ENCODE assay signal across 9 mouse cellular contexts in the genomic region with DNA sequence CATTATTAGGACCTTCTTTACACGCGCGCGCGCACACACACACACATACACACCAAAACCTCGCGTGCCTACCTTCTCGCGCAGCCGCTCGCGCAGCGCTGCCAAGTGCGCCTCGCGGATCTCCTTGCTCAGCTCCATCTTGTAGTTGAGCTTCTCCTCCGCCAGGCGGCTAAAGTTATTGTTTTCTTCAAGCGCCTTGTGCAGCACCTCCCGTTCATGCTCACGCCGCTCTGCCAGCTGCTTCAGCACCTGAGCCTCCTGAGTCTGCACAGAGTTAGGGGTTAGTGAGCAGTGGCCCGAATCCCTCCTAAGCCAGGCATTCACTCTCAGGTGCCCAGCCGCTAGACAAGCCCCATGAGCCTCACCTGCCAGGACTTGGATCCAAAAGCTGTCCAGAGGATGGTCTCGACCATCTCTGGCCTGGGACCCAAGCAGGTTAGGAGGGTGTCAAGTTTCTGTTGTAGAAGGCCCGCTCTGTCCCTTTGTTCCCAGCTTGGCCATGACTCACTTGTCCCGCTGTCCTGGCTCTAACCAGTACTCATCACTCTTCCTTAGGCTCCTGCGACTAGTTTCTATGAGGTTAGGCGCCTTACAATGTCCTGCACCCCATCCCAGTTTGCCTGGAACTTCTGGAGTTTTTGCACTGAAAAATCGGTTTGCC. TPM values are rescaled to one million over a fixed set of nuclear protein-coding genes. Genes with fewer than 3 reads are reported as not detected.
DNase-seq lines count a peak whose midpoint lies in the region; ATAC-seq and TF ChIP-seq lines count a peak whose summit lies in the region.
"Had no signal": no experiment of that assay in that cellular context is flagged by ENCODE, and none has a peak within 500 bp of the region (broad histone marks: within the 10 kb centered on the region; RNA-seq: fewer than 3 reads in every experiment).

No protein-coding gene starts in this region.

- no peak overlapping the region; the same call in 1 of the 2 replicates for H3K27ac ChIP-seq in layer of hippocampus, adult 2 months
- no peak overlapping the region for H3K27ac ChIP-seq in forebrain, embryonic 16.5 days (ENCODE audit: low read length)
- no peak overlapping the region for H3K27ac ChIP-seq in liver, embryonic 14.5 days
- H3K27ac ChIP-seq in neural tube, embryonic 13.5 days (replicated peaks) = no peak overlapping the region
- H3K27ac ChIP-seq: limb, embryonic 15.5 days had no signal

- TF ChIP-seq CTCF in layer of hippocampus, adult 2 months (conservative IDR thresholded peaks at IDR 0.05) = peak; percentile 76
- peak; percentile 62 for TF ChIP-seq CTCF in liver, embryonic 14.5 days (IDR thresholded peaks at IDR 0.05; ENCODE audit: low read depth)

- peak; percentile 65 for ATAC-seq in forebrain, embryonic 16.5 days
- no peak for ATAC-seq in liver, embryonic 14.5 days (ENCODE audit: insufficient read depth)
- ATAC-seq in neural tube, embryonic 13.5 days (ENCODE audit: low read depth) = peak; percentile 55; the same call in 1 of the 2 replicates

- TF ChIP-seq EP300 in liver, embryonic 14.5 days (IDR thresholded peaks at IDR 0.05; ENCODE audit: low read depth) = no peak

- H3K9me3 ChIP-seq in forebrain, embryonic 16.5 days (ENCODE audit: control insufficient read depth, low read length) = no peaks in the 10 kb centered on the region
- no peaks in the 10 kb centered on the region for H3K9me3 ChIP-seq in liver, embryonic 14.5 days (ENCODE audit: control insufficient read depth, low read length)
- no peaks in the 10 kb centered on the region for H3K9me3 ChIP-seq in neural tube, embryonic 13.5 days
- H3K9me3 ChIP-seq: limb, embryonic 15.5 days had no signal

- H3K4me2 ChIP-seq in forebrain, embryonic 16.5 days (ENCODE audit: low read length) = no peak overlapping the region
- H3K4me2 ChIP-seq in liver, embryonic 14.5 days (ENCODE audit: low read depth) = no peak overlapping the region
- H3K4me2 ChIP-seq in neural tube, embryonic 13.5 days = no peak overlapping the region
- H3K4me2 ChIP-seq: limb, embryonic 15.5 days had no signal

- peaks cover 24% of the 10 kb centered on the region for H3K4me1 ChIP-seq in forebrain, embryonic 16.5 days (replicated peaks; ENCODE audit: control insufficient read depth, insufficient read depth, low read length)
- H3K4me1 ChIP-seq in liver, embryonic 14.5 days (replicated peaks; ENCODE audit: control insufficient read depth in 2 of 2, insufficient read depth in 2 of 2, low read length in 1 of 2) = no peaks in the 10 kb centered on the region
- H3K4me1 ChIP-seq in neural tube, embryonic 13.5 days (replicated peaks) = peaks cover 23% of the 10 kb centered on the region
- H3K4me1 ChIP-seq: limb, embryonic 15.5 days had no signal

- peak; percentile 47 to 64 for DNase-seq in layer of hippocampus, adult 2 months (ENCODE audit: low spot score in 2 of 2)
- no peak for DNase-seq in layer of hippocampus, adult 9-11 months
- DNase-seq in cerebellum, adult 9-10 months = peak; percentile 65
- DNase-seq in kidney, adult 9 months = peak; percentile 50
- no peak for DNase-seq in liver, embryonic 14.5 days (ENCODE audit: low read depth in 3 of 3, low spot score in 3 of 3)
- DNase-seq in thymus, postnatal 0 days (ENCODE audit: low spot score) = peak; percentile 73

- H3K9ac ChIP-seq in forebrain, embryonic 16.5 days (replicated peaks; ENCODE audit: low read depth, low read length) = no peak overlapping the region
- H3K9ac ChIP-seq in liver, embryonic 14.5 days (replicated peaks) = no peak overlapping the region
- H3K9ac ChIP-seq in neural tube, embryonic 13.5 days = no peak overlapping the region
- H3K9ac ChIP-seq: limb, embryonic 15.5 days had no signal

- H3K4me3 ChIP-seq in layer of hippocampus, adult 2 months = no peak overlapping the region
- H3K4me3 ChIP-seq in forebrain, embryonic 16.5 days (replicated peaks; ENCODE audit: low read length) = no peak overlapping the region
- H3K4me3 ChIP-seq in liver, embryonic 14.5 days (ENCODE audit: insufficient read depth in 1 of 2, low read depth in 2 of 2, low read length in 2 of 2) = no peak overlapping the region
- no peak overlapping the region for H3K4me3 ChIP-seq in neural tube, embryonic 13.5 days
- H3K4me3 ChIP-seq: limb, embryonic 15.5 days had no signal

- no peaks in the 10 kb centered on the region for H3K27me3 ChIP-seq in forebrain, embryonic 16.5 days (replicated peaks; ENCODE audit: control insufficient read depth, insufficient read depth, low read length)
- H3K27me3 ChIP-seq in liver, embryonic 14.5 days (ENCODE audit: control insufficient read depth, insufficient read depth, low read length) = peaks cover 34% of the 10 kb centered on the region
- H3K27me3 ChIP-seq in neural tube, embryonic 13.5 days = peaks cover 11% of the 10 kb centered on the region; the same call in 1 of the 2 replicates

- peaks cover 26% of the 10 kb centered on the region for H3K36me3 ChIP-seq in forebrain, embryonic 16.5 days (ENCODE audit: control insufficient read depth, insufficient read depth)
- H3K36me3 ChIP-seq in liver, embryonic 14.5 days (replicated peaks; ENCODE audit: control insufficient read depth, insufficient read depth, low read depth) = no peaks in the 10 kb centered on the region
- H3K36me3 ChIP-seq in neural tube, embryonic 13.5 days = peaks cover 56% of the 10 kb centered on the region
- H3K36me3 ChIP-seq: limb, embryonic 15.5 days had no signal

- WGBS in forebrain, embryonic 16.5 days = 9% methylated on average over 30 of the region's 30 CpGs
- WGBS in liver, embryonic 14.5 days (ENCODE audit: insufficient replicate concordance) = 15% methylated on average over 30 of the region's 30 CpGs
- WGBS in neural tube, embryonic 13.5 days = 11% methylated on average over 30 of the region's 30 CpGs

RNA-seq across cellular contexts. Expression of gene Stmn3, which starts 7.0 kb away (rescaled TPM):
- total RNA-seq in layer of hippocampus, adult 2 months (2021) = 100 to 1,000 TPM; 527 to 593 TPM
- 899 and 1,155 TPM in 2 replicates for polyA plus RNA-seq in forebrain, embryonic 16.5 days (2015; fragmentation: Nextera tagmentation; extraction: Ambion mirVana)
- polyA plus RNA-seq in liver, embryonic 14.5 days (2012; rRNA removed) = 0.06 and 1.0 TPM in 2 replicates
- polyA plus RNA-seq in liver, embryonic 14.5 days (2014; fragmentation: Nextera tagmentation; extraction: Ambion mirVana) = 0.09 TPM in 1 of 2 replicates, not detected in the other
- 1,090 and 1,260 TPM in 2 replicates for polyA plus RNA-seq in neural tube, embryonic 13.5 days (2015; fragmentation: Nextera tagmentation; extraction: Ambion mirVana)
- 0.22 and 0.27 TPM in 2 replicates for polyA plus RNA-seq in thymus, postnatal 0 days (2015; fragmentation: Nextera tagmentation; extraction: Ambion mirVana)

RNA-seq across cellular contexts. Expression of gene Rtel1, which starts 12.3 kb away (rescaled TPM):
- 10 to 100 TPM; 37.1 to 40.7 TPM for total RNA-seq in layer of hippocampus, adult 2 months (2021)
- 35.3 and 42.5 TPM in 2 replicates for polyA plus RNA-seq in forebrain, embryonic 16.5 days (2015; fragmentation: Nextera tagmentation; extraction: Ambion mirVana)
- polyA plus RNA-seq in liver, embryonic 14.5 days (2012; rRNA removed) = 39.1 and 40.3 TPM in 2 replicates
- polyA plus RNA-seq in liver, embryonic 14.5 days (2014; fragmentation: Nextera tagmentation; extraction: Ambion mirVana) = 26.2 and 29.3 TPM in 2 replicates
- polyA plus RNA-seq in neural tube, embryonic 13.5 days (2015; fragmentation: Nextera tagmentation; extraction: Ambion mirVana) = 28.8 and 30.1 TPM in 2 replicates
- 31.9 and 37.6 TPM in 2 replicates for polyA plus RNA-seq in thymus, postnatal 0 days (2015; fragmentation: Nextera tagmentation; extraction: Ambion mirVana)

RNA-seq across cellular contexts. Expression of gene Gmeb2, which starts 19.4 kb away (rescaled TPM):
- 10 to 100 TPM; 18.8 to 23.5 TPM for total RNA-seq in layer of hippocampus, adult 2 months (2021)
- polyA plus RNA-seq in forebrain, embryonic 16.5 days (2015; fragmentation: Nextera tagmentation; extraction: Ambion mirVana) = 22.0 and 22.7 TPM in 2 replicates
- polyA plus RNA-seq in liver, embryonic 14.5 days (2012; rRNA removed) = 11.0 and 12.2 TPM in 2 replicates
- polyA plus RNA-seq in liver, embryonic 14.5 days (2014; fragmentation: Nextera tagmentation; extraction: Ambion mirVana) = 7.6 and 10.3 TPM in 2 replicates
- 15.1 and 15.4 TPM in 2 replicates for polyA plus RNA-seq in neural tube, embryonic 13.5 days (2015; fragmentation: Nextera tagmentation; extraction: Ambion mirVana)
- polyA plus RNA-seq in thymus, postnatal 0 days (2015; fragmentation: Nextera tagmentation; extraction: Ambion mirVana) = 11.8 and 14.1 TPM in 2 replicates

RNA-seq across cellular contexts. Expression of gene Zgpat, which starts 57.5 kb away (rescaled TPM):
- 10 to 100 TPM; 78.3 to 80.7 TPM for total RNA-seq in layer of hippocampus, adult 2 months (2021)
- polyA plus RNA-seq in forebrain, embryonic 16.5 days (2015; fragmentation: Nextera tagmentation; extraction: Ambion mirVana) = 81.6 and 91.5 TPM in 2 replicates
- polyA plus RNA-seq in liver, embryonic 14.5 days (2012; rRNA removed) = 7.7 and 8.8 TPM in 2 replicates
- 8.4 and 10.5 TPM in 2 replicates for polyA plus RNA-seq in liver, embryonic 14.5 days (2014; fragmentation: Nextera tagmentation; extraction: Ambion mirVana)
- polyA plus RNA-seq in neural tube, embryonic 13.5 days (2015; fragmentation: Nextera tagmentation; extraction: Ambion mirVana) = 61.4 and 67.4 TPM in 2 replicates
- 36.4 and 37.6 TPM in 2 replicates for polyA plus RNA-seq in thymus, postnatal 0 days (2015; fragmentation: Nextera tagmentation; extraction: Ambion mirVana)

RNA-seq across cellular contexts. Expression of gene Arfrp1, which starts 57.9 kb away (rescaled TPM):
- 10 to 100 TPM; 43.2 to 50.1 TPM for total RNA-seq in layer of hippocampus, adult 2 months (2021)
- 93.7 and 107 TPM in 2 replicates for polyA plus RNA-seq in forebrain, embryonic 16.5 days (2015; fragmentation: Nextera tagmentation; extraction: Ambion mirVana)
- 13.3 and 21.1 TPM in 2 replicates for polyA plus RNA-seq in liver, embryonic 14.5 days (2012; rRNA removed)
- 14.8 and 16.9 TPM in 2 replicates for polyA plus RNA-seq in liver, embryonic 14.5 days (2014; fragmentation: Nextera tagmentation; extraction: Ambion mirVana)
- polyA plus RNA-seq in neural tube, embryonic 13.5 days (2015; fragmentation: Nextera tagmentation; extraction: Ambion mirVana) = 82.6 and 85.9 TPM in 2 replicates
- 55.8 and 68.0 TPM in 2 replicates for polyA plus RNA-seq in thymus, postnatal 0 days (2015; fragmentation: Nextera tagmentation; extraction: Ambion mirVana)

Comparison
In these comparisons a context has a peak if more than half of its experiments do, and no peak if none do; other contexts are left out.
1. DNase-seq: peak in layer of hippocampus, adult 2 months (2 of 2), cerebellum, adult 9-10 months (single experiment), kidney, adult 9 months (single experiment) and thymus, postnatal 0 days (single experiment); none in layer of hippocampus, adult 9-11 months (single experiment) and liver, embryonic 14.5 days (0 of 3).
2. RNA of gene Stmn3, which starts 7.0 kb away (polyA plus RNA-seq): 1,090 to 1,260 TPM in neural tube, embryonic 13.5 days and 899 to 1,155 TPM in forebrain, embryonic 16.5 days; 0.22 to 0.27 TPM in thymus, postnatal 0 days and 0.06 to 1.0 TPM in liver, embryonic 14.5 days; every median in the first group is over 100 times any median in the second.